Mouse (Mus musculus): ENCODE data around the gene Aimp1. TPM values are rescaled to one million over a fixed set of nuclear protein-coding genes. Genes with fewer than 3 reads are reported as not detected.

The Aimp1 gene
- 11.6 and 12.8 TPM in 2 replicates for polyA plus RNA-seq (2012)

DNA sequence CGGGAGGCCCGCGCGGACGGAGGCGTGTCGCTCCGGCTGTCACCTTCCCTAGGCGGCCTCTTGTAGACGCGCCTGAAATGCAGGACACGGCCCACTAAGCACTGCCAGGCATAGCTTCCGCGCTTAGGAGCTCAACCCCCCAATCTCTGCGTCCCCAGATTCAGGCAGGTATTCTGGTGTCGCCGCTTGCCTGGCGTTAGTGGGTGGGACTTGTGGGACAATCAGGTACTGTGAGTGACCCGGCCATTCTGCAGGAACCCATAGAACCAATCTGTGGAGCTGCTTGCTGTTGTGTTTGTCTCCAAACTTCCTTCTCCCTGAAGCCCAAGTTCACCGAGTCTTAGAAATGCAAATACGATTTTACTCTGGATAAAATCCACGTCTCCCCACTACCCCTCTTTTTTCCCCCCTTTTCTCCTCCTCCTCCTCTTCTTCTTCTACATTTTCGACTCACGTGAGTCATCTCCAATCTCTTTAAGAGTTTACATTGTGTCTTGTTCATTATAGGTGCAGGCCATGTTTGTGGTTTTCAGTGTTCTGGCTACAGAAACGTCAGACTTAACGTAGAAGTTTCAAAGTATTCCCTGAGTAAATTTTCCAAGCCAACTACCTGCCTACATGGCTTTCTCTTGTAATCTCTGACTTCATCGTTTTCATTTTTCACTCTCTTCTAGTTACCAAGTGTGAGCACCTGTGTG, at the start of gene Aimp1:
Aimp1 (minus strand) TSS at position 140 of the 698 bp plus-strand sequence.

DNA sequence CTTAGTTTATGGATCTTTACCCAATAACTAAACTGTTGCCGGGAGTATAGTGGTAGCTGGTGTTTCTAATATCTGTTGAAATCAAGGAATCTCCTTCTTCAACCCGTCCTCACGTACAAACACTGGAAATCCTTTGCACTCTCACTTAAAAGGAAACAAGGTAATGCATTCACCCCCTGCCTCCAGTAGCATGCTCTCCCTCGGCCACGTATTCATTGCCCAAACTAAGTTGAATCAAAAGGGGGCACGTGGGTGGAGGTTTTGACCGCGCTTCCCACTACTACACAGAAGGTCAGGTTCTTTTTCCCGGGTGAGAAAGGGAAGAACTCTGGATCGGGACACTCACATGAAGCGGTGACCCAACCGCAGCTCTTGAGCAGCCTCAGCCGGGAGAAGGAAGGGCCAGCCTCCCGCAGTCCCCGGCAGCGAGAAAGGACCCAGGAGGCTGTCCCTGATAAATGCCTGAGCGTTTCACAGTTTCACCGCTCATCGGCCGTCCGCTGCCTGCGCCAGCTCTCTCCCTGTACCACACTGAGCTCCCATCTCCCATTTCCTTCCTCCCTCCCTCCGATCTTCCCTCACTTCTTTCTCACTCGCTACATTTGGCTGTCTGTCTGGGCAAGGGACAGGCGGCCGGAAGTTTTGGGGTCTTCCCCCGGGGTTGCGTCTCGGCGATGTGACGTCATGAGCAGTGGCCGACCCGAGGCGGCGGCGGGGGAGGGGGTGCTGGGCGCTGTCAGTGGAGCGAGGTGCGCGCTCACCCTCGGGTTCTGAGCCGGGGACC, 531 bp downstream of the Aimp1 start, which contains the start of gene Tbck:
Tbck (plus strand) TSS at position 698 of the 784 bp plus-strand sequence.

DNA sequence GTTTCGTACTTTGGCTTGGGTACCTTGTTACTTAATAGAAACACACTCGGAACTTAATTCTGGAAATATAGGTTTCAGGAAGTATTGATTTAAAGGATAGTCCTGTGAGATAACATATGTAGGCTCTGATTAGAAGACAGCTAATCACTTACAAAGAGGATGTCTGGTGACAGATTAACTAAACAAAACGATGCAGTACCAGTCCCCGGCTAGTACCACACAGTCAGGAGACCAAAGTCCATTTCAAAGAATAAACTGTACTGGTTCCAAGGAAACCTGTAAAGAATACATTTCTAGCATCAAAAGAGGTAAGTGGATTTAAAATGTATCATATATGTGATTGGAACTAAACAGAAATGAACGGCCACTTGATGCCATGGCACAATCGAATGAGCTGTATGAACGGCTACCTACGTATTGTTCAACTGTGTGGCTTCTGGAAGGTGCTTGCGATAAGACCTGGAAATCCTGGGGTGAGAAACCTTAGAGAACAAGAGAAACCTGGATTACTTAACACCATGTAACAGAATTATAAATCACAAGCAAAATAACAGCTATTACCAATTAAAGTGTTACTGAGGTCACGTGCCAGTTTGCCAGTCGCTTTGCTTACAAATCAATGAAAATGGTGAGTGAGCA, 54.5 kb downstream of the Aimp1 start, which contains the start of gene Gimd1:
Gimd1 (plus strand) TSS at position 220 of the 639 bp plus-strand sequence.

Other genes with a start within 250 kb of the Aimp1 start
- gene Gimd1, start 54.5 kb downstream of the Aimp1 start, polyA plus RNA-seq (2012): not detected in 2 replicates
- gene Tbck, start 226 bp downstream of the Aimp1 start, polyA plus RNA-seq (2012): 2.0 TPM in 2 replicates

All from megakaryocyte-erythroid progenitor cell, adult 5 weeks (primary cell).